Mouse (Mus musculus): ENCODE data around the gene 1110065P20Rik.

DNA sequence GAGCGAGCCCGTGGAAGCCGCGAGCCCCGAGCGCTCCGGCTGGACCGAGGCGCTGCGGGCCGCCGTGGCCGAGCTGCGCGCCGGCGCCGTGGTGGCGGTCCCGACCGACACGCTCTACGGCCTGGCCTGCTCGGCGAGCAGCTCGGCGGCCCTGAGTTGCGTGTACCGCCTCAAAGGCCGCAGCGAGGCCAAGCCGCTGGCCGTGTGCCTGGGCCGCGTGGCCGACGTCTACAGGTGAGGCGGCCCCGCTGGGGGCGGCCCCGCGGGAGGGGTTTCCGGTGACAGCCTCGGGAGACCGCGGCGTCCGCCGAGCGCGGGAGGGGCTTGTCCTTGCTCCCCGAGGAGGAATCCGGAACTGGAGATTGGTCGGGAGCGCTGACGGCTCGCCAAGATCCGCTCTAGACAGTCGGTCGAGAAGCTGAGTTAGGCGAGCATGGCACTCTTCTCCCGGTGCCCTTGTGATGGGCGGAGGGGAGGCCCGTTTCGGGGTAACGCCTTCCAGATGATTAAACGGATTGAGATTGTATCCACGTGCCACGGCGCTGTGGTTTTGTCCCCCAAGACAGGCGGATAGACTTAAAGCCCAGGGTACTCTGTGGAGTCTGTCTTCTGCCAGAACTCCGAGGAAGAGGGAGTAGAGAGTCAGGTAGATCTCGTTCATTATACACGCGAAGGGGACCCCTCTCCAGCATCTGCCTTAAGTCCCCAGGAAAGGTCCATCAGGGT, at the start of gene 1110065P20Rik:
- TF ChIP-seq CTCF (IDR thresholded peaks at IDR 0.05; ENCODE audit: low read depth, low read length) (no peak), POLR2A (IDR thresholded peaks at IDR 0.05; ENCODE audit: insufficient read depth, low read length) (no peak), EP300 (IDR thresholded peaks at IDR 0.05; ENCODE audit: insufficient read depth, low read depth, low read length) (no peak)

Measured in ES-Bruce4 (cell line).